Mouse (Mus musculus) limb, embryonic 11.5 days (tissue): ENCODE results near the gene Rep15. TPM values are rescaled to one million over a fixed set of nuclear protein-coding genes. Genes with fewer than 3 reads are reported as not detected.
A peak's percentile ranks its signal among the peaks of the same experiment; 100 is the strongest.

Source experiments
- ATAC-seq: fragments of 200-750 bp; cut with Nextera tagmentation; 2 replicates; pipeline ENCODE4 v1.8.0; 2017; ENCODE audit warnings: low read depth; ENCODE audit not compliant: insufficient number of reproducible peaks, low FRiP score, low TSS enrichment
- DNase-seq: peaks from one replicate; pipeline ENCODE4 v3.0.0-alpha.2; 2015; ENCODE audit warnings: low spot score
- H3K27ac ChIP-seq: fragments of 300-500 bp; sonication (generic); replicated peaks from 2 replicates; pipeline ENCODE4 v1.5.1; 2014; ENCODE audit warnings: low read depth, mild to moderate bottlenecking, low read length
- H3K27me3 ChIP-seq: fragments of 300-500 bp; sonication (generic); 2 replicates; pipeline ENCODE4 v1.6.1; 2014; ENCODE audit warnings: mild to moderate bottlenecking, low read length, mixed read lengths; ENCODE audit not compliant: control insufficient read depth, insufficient read depth
- H3K36me3 ChIP-seq: fragments of 300-500 bp; sonication (generic); 2 replicates; pipeline ENCODE4 v1.6.1; 2014; ENCODE audit warnings: mild to moderate bottlenecking, low read length, moderate library complexity, mixed read lengths; ENCODE audit not compliant: control insufficient read depth, insufficient read depth
- H3K4me1 ChIP-seq: fragments of 300-500 bp; sonication (generic); 2 replicates; pipeline ENCODE4 v1.6.1; 2014; ENCODE audit warnings: low read length, mixed read lengths; ENCODE audit not compliant: control insufficient read depth, insufficient read depth
- H3K4me2 ChIP-seq: fragments of 300-500 bp; sonication (generic); 2 replicates; pipeline ENCODE4 v1.6.1; 2014; ENCODE audit warnings: low read depth, mild to moderate bottlenecking, moderate library complexity; ENCODE audit not compliant: severe bottlenecking
- H3K4me3 ChIP-seq: fragments of 300-500 bp; sonication (generic); 2 replicates; pipeline ENCODE4 v1.5.1; 2014; ENCODE audit warnings: low read depth, low read length
- H3K9ac ChIP-seq: fragments of 300-500 bp; sonication (generic); 2 replicates; pipeline ENCODE4 v1.6.1; 2014; ENCODE audit warnings: mild to moderate bottlenecking, low read length
- H3K9me3 ChIP-seq: fragments of 300-500 bp; sonication (generic); 2 replicates; pipeline ENCODE4 v1.6.1; 2016; ENCODE audit warnings: low read length; ENCODE audit not compliant: control insufficient read depth
- WGBS: fragments of 180-500 bp; shearing (Covaris S2); extraction: QIAGEN DNeasy Blood & Tissue Kit; methylation state at CpG from one replicate; pipeline ENCODE4 v1.1.7; 2014; 5-methylcytosine and 5-hydroxymethylcytosine counted together
- polyA plus RNA-seq: library from polyadenylated mRNA; unstranded; fragments of >200 nt; fragmentation: Nextera tagmentation; extraction: Ambion mirVana; gene quantifications from 2 replicates; pipeline ENCODE4 v1.2.1, GENCODE M21; 2014

The Rep15 gene
- polyA plus RNA-seq, 1 experiment from 2014 or later = 1.3 TPM

GRCm38 (mm10) chr6:147042291-147043290, 10.2 kb downstream of the Rep15 start, which contains the start of gene Mrps35:
TSS of gene Mrps35 (plus strand) at chr6:147042764.
- Histone ChIP-seq H3K27me3 (no peaks in the 10 kb centered on the region), H3K4me3 (peak within 1 kb of the TSS; percentile 77), H3K27ac (peak within 1 kb of the TSS; percentile 38; the same call in 1 of the 2 replicates), H3K9me3 (no peaks in the 10 kb centered on the region), H3K4me1 (peaks cover 7% of the 10 kb centered on the region), H3K4me2 (peak within 1 kb of the TSS; percentile 46), H3K9ac (peak within 1 kb of the TSS; percentile 91), H3K36me3 (no peaks in the 10 kb centered on the region)
- ATAC-seq = peak; percentile 98
- peak; percentile 96 for DNase-seq
- 4% methylated on average over 63 of the region's 66 CpGs for WGBS

GRCm38 (mm10) chr6:147043633-147044032, 11.2 kb downstream of the Rep15 start:
- ATAC-seq = no peak

GRCm38 (mm10) chr6:147049239-147049805, 16.9 kb downstream of the Rep15 start:
- H3K36me3 ChIP-seq = peaks cover 10% of the 10 kb centered on the region
- no peak for ATAC-seq
- DNase-seq = no peak
- H3K9ac ChIP-seq = no peak overlapping the region
- H3K4me2 ChIP-seq = no peak overlapping the region
- H3K27me3 ChIP-seq = no peaks in the 10 kb centered on the region
- H3K4me3 ChIP-seq = no peak overlapping the region
- 95% methylated on average over 13 of the region's 13 CpGs for WGBS
- H3K4me1 ChIP-seq = no peaks in the 10 kb centered on the region
- H3K27ac ChIP-seq = no peak overlapping the region
- H3K9me3 ChIP-seq = no peaks in the 10 kb centered on the region

More at GRCm38 (mm10) chr6:147043633-147044032, 11.2 kb downstream of the Rep15 start:
- peaks cover 5% of the 10 kb centered on the region for H3K36me3 ChIP-seq
- peak overlapping the region; percentile 46 for H3K4me2 ChIP-seq
- H3K9ac ChIP-seq = peak overlapping the region; percentile 91
- WGBS = 55% methylated on average over 7 of the region's 7 CpGs
- H3K27ac ChIP-seq = no peak overlapping the region
- H3K4me3 ChIP-seq = peak overlapping the region; percentile 77
- H3K9me3 ChIP-seq = no peaks in the 10 kb centered on the region
- peaks cover 7% of the 10 kb centered on the region for H3K4me1 ChIP-seq
- no peak for DNase-seq
- H3K27me3 ChIP-seq = no peaks in the 10 kb centered on the region

GRCm38 (mm10) chr6:147051666-147052065, 19.3 kb downstream of the Rep15 start:
- DNase-seq (no peak), ATAC-seq (no peak)
- Histone ChIP-seq H3K27me3 (no peaks in the 10 kb centered on the region), H3K4me1 (no peaks in the 10 kb centered on the region), H3K9me3 (no peaks in the 10 kb centered on the region), H3K4me2 (no peak overlapping the region), H3K9ac (no peak overlapping the region), H3K4me3 (no peak overlapping the region), H3K27ac (no peak overlapping the region), H3K36me3 (peaks cover 15% of the 10 kb centered on the region)
- 95% methylated on average over 8 of the region's 8 CpGs for WGBS

- WGBS = 94% methylated on average over 9 of the region's 9 CpGs
- Histone ChIP-seq H3K4me3 (no peak overlapping the region), H3K27ac (no peak overlapping the region), H3K4me1 (no peaks in the 10 kb centered on the region), H3K9me3 (no peaks in the 10 kb centered on the region), H3K4me2 (no peak overlapping the region), H3K9ac (no peak overlapping the region), H3K27me3 (no peaks in the 10 kb centered on the region), H3K36me3 (peaks cover 15% of the 10 kb centered on the region)
- no peak for ATAC-seq
- DNase-seq = no peak
These were observed 20.1 kb downstream of the Rep15 start for GRCm38 (mm10) chr6:147052440-147052839.

- Histone ChIP-seq H3K9me3 (no peaks in the 10 kb centered on the region), H3K36me3 (peaks cover 8% of the 10 kb centered on the region), H3K4me3 (no peak overlapping the region), H3K27ac (no peak overlapping the region), H3K9ac (no peak overlapping the region), H3K4me1 (no peaks in the 10 kb centered on the region), H3K27me3 (no peaks in the 10 kb centered on the region), H3K4me2 (no peak overlapping the region)
- WGBS = 93% methylated on average over 19 of the region's 19 CpGs
- no peak for ATAC-seq
- DNase-seq = no peak
These were observed 21.6 kb downstream of the Rep15 start for GRCm38 (mm10) chr6:147053785-147054646.

GRCm38 (mm10) chr6:147055374-147055977, 23.1 kb downstream of the Rep15 start:
- H3K4me1 ChIP-seq = no peaks in the 10 kb centered on the region
- H3K4me2 ChIP-seq = no peak overlapping the region
- H3K9ac ChIP-seq = no peak overlapping the region
- H3K36me3 ChIP-seq = peaks cover 9% of the 10 kb centered on the region
- no peaks in the 10 kb centered on the region for H3K27me3 ChIP-seq
- 90% methylated on average over 10 of the region's 10 CpGs for WGBS
- H3K27ac ChIP-seq = no peak overlapping the region
- DNase-seq = no peak
- no peak overlapping the region for H3K4me3 ChIP-seq
- ATAC-seq = no peak
- no peaks in the 10 kb centered on the region for H3K9me3 ChIP-seq
